Mouse (Mus musculus): ENCODE results near the gene Npr2.

DNA sequence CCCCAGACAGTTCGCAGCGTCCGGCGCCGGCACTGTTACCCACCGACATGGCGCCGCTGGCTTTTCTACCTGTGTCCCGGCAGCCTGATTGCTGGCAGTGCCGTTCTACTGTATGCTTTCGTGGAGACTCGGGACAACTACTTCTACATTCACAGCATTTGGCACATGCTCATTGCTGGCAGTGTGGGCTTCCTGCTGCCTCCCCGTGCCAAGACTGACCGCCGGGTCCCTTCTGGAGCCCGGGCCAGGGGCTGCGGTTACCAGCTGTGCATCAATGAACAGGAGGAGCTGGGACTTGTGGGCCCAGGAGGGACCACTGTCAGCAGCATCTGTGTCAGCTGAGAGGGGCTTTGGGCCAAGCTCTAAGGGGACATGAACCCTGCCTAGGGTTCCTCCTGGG, 58.3 kb downstream of the Npr2 start:
- no peak for TF ChIP-seq POLR2A (IDR thresholded peaks at IDR 0.05; ENCODE audit: low read depth, low read length)
- TF ChIP-seq CTCF (IDR thresholded peaks at IDR 0.05; ENCODE audit: borderline replicate concordance, insufficient read depth, low read length), result no peak

Data from embryonic fibroblast, embryonic 13.5 days (primary cell).